Mouse (Mus musculus) MN1 (cell line): ENCODE measurements at regions not wholly inside any gene's neighbourhood (a gene's known extent, or its start where the extent isn't known, plus 50 kb on each side); places are given as distances from the start of the nearest gene placed in this dataset.

Experiments used
- DNase-seq: peaks from one replicate; pipeline ENCODE4 v3.0.0-alpha.2; 2016; ENCODE audit warnings: low spot score

GRCm38 (mm10) chr13:25882818-25883217 is 612.5 kb upstream of the Nrsn1 start:
- no peak for DNase-seq

DNA sequence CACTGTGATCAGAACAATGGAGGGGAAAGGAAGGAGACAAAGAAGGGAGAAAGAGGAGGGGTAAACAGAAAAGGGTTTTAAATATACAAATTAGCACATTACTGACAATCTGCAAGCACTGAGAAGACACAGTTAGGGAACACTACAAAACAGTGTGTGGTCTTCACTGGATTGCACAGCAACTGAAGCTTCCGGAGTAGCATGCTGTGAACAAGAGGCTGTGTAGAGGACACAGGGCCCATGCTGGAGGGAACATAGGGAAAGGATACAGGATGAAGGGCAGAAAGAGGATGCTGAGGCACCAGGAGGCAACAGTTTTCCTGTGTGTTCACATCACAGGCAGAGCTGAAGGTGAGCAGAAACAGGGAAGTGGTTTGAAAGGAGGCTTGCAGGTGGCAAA is 598.6 kb upstream of the Nrsn1 start:
- DNase-seq: no peak

DNA sequence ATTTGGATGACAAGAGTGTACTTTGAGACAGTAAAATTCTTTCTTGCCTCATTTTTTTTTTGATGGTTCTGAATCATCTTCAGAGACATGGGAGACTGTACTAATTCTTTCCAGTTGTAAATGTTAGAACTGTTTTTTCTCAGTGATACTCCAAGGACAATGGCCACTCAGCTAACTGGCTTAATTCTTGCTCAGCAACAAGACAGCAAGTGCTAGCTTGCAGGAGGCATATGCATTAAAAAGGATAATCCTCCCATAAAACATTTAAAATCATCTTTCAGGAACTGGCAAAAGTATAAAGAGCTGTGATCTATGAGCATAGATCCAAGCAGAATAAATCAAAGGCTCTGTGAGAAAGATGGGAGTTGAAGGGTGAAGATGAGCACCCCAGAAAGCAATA is 587.9 kb upstream of the Nrsn1 start:
- no peak for DNase-seq

DNA sequence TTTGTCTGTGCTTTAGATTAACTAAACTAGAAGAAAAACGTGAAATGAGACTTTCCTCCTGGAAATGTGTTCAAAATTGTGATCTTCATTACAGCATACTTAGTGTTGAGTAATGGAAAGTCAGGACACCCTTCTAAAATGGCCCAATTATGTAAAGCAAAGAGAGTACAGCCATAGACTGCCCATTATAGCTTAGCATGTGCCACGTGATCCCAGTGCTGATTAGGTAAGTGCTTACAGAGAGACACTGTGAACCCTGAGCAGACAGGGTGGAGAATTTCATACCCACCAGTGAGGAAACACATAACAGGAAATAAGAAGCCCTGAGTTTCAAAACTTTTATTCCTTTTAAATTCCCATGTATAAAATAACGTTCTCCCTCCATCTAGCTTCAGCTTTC is 587.3 kb upstream of the Nrsn1 start:
- DNase-seq: no peak

DNA sequence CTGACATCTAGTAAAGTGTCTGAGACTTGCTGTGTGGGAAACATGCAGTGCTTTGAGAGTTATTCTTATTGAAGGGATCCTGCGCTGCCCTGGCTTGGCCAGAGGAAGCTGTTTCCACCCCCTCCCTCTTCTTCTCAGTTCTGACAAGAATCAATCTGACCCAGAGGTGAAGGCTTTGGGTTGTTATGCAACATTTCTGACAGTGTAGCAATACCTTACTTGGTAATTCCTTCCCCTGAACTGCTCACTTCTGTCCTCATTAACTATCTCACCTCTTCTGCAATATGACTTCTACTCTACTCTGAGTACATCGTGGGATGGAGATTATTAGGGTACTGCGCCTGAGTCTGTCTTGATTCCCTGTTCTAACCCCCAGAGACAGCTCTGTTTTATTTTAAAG is 586.8 kb upstream of the Nrsn1 start:
- no peak for DNase-seq

GRCm38 (mm10) chr13:25856549-25856948 is 586.2 kb upstream of the Nrsn1 start:
- DNase-seq: no peak

GRCm38 (mm10) chr13:25848156-25848555 is 577.9 kb upstream of the Nrsn1 start:
- no peak for DNase-seq

- DNase-seq: no peak
These were observed 567.9 kb upstream of the Nrsn1 start for GRCm38 (mm10) chr13:25838237-25838636.

GRCm38 (mm10) chr13:25829146-25829924 is 559.0 kb upstream of the Nrsn1 start:
- no peak for DNase-seq

DNA sequence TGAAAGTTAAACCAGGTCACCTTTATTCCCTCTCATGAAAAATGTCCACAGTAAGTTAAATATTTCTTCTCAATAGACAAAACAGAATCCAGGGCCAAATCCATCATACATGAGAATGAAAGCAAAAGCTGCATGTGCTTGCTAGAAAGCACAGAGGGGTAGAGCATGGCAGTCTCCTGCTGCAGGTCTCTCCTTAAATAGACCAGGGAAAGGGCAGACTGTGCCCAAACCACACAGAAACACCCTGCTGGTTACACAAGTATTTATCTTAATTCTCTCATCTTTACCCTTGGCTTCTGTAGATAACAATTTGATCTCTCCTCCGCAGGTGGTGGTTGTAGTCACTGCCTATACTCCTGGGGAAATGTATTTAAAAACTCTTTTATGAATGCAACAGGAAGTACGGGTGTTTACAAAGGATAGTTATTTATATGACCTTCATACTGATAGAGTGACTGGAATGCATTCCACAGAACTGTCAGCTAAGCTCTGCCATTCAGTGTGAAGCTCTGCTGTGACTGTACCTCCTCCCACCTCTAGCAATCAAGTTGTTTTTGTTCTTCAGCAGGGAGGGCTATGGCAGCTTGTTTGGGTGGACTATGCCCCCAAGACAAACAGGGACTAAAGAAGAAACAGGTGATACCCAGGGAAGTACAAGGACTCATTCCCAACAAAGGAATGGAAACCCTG is 538.4 kb upstream of the Nrsn1 start:
- no peak for DNase-seq

DNA sequence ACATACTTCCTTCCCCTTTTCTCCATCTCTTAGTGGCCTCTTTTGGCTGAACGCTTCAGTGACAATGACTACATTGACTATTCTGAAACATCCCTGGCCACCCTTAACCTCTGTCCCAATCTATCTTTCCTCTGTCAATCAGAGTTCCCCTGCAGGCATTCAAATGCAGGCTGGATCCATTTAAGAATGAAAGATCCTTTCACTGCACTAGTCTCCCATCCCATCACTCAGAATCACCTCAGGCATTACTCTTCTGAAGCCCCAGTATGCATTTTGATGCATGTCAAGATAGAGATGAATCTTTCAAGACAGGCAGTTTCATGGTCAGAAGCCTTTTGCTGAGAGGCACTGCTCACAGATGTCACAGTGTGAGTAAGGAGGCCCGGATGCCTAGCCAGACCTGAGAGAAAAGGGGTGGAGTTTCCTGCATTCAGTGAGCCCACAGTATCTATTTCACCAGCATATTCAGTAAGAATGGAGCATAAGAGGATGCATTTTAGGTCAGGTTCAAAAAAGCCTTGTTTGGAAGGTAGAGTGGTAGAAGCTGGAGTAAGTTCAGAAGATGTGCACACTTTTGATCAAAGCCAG is 523.0 kb upstream of the Nrsn1 start:
- DNase-seq: no peak

DNA sequence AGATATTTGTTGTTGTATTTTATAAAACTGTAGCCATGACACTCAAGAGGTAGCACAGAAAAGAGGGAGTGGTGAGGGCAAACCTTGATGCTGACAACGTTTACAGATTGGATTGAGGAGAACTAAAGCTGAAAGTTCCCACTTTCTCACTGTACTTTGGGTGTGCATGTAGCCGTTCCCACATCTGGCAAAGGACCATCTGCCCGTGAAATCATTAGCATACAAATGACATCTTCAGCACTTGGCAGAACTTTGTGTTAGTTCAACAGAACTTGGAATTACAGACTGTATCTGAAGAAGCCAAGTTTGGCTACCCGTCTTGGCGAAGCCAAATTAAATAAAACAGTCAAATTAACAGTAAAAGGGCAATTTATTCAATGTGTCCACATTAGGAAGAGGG is 510.9 kb upstream of the Nrsn1 start:
- DNase-seq: no peak

DNA sequence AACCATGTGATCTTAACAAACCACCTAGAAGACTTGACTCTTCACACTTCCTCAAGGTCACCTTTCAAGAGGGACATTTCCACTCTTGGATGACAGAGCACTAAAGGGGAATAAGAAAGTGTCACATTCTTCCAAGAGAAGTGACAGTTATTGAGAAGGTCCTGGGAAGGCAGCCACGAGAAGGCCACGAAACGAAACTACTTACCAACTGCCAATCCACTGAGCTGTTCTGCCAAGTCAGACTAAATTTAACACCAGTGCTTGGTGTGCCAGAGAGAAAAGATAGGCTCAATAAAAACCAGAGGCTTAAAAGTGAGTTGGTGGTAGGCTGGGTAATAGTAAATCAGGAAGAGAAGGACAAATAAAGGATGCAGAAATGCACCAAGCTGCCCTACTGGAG is 507.4 kb upstream of the Nrsn1 start:
- no peak for DNase-seq

- no peak for DNase-seq
These were observed 504.4 kb upstream of the Nrsn1 start for GRCm38 (mm10) chr13:25774586-25775182.

GRCm38 (mm10) chr13:25754515-25755105 is 484.3 kb upstream of the Nrsn1 start:
- no peak for DNase-seq

- DNase-seq: no peak
These were observed 481.1 kb upstream of the Nrsn1 start for GRCm38 (mm10) chr13:25751409-25751777.

DNA sequence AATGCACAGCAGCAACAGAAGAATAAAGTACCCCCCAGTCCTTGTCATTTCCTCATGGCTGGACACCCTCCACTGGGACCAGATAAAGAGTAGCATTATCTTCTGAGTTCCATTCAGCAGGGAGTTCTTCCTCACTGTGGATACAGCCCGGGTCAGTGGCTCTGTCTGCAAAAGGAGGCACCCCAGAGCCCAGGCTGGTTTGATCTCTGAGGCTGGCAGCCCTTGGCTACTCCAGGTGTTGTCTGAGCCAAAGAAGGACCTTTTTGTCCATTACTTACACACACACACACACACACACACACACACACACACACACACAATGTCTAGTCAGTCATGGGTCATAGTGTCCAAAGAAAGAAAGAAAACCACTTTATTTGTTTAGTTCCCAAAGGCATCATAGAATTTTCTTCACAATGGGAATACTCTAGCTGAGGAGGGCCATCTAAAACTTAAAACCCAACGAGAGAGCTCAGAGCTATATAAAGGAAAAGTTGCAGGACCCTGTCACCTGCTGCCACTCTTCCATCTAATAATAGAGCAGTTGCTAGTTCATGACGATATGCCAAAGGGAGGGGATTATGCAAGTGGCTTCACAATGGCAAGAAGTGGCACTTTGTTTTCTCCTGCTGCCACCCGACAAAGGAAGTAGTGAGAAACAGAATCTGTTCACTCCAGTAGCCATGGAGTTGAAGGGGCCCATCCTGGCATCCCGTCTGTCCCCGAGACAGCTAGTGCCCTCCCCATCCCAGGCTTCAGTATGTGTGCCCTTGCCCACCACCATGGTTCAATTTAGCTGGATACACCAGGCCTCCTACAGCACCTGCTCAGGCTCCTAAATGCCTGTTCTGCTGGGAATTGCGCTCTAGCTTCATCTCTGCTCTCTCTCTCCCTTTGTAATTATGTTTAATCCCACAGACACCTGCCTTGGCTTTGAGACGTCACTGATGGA is 480.4 kb upstream of the Nrsn1 start:
- DNase-seq: no peak

- no peak for DNase-seq
These were observed 468.3 kb upstream of the Nrsn1 start for GRCm38 (mm10) chr13:25738601-25739000.

- DNase-seq: no peak
These were observed 459.1 kb upstream of the Nrsn1 start for GRCm38 (mm10) chr13:25729327-25729892.

GRCm38 (mm10) chr13:25727504-25728095 is 457.3 kb upstream of the Nrsn1 start:
- no peak for DNase-seq
